Mouse (Mus musculus): ENCODE measurements around the gene Camkv.
A peak's percentile ranks its signal among the peaks of the same experiment; 100 is the strongest.

Camkv gene

DNA sequence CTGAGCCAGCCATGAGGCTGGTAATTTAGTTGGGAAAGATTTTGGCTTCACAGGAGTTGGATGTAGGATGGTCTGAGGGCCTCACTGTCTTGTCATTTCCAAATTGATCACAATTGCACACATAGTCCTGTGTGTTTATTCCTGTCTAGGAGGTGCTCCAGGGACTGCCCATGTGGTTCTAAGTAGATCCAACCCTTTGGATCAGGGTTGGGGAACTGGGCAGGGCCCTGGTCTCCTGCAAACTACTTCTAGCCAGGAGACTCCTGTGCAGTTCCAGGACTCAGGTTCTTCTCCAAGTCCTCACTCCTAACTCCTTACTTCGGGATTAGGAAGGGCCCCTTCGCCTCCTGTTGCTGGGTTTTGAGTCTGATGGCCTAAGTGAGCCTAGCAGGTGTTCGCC, at the start of gene Camkv:
TSS of gene Camkv (plus strand) at position 301 of the 400 bp plus-strand sequence.
- H3K36me3 ChIP-seq (ENCODE audit: control insufficient read depth, insufficient read depth, low read length, poor library complexity, severe bottlenecking): no peaks in the 10 kb centered on the region
- no peaks in the 10 kb centered on the region for H3K27me3 ChIP-seq (ENCODE audit: control insufficient read depth, insufficient read depth, low read length, poor library complexity, severe bottlenecking)
- no peak for DNase-seq (ENCODE audit: low read depth, low spot score)

DNA sequence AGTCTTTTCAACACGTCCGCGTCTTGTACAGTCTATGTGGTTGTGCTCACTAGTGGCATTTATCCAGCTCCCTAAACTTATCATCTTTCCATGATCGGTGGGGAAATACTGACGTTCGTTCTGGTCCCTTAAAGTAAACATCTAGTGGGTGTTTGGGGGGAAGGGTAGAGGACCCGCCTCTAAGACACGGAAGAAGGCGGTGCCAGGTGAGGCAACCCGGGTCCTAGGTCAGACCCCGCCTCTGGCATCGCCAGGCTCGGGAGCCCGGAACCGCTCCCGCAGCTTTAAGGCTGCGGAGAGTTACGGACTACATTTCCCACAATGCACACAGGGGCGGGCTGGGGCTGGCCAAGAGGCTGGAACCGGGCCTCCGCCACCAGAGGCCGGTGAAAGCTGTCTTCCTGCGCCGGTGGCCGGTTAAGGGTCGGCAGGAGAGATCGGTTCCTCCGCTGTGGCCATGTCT, 47.6 kb upstream of the Camkv start, which contains the start of gene Mon1a:
TSS of gene Mon1a (plus strand) at position 348 of the 463 bp plus-strand sequence.
- peak; percentile 89 for DNase-seq (ENCODE audit: low read depth, low spot score)
- Histone ChIP-seq H3K27me3 (ENCODE audit: control insufficient read depth, insufficient read depth, low read length, poor library complexity, severe bottlenecking) (no peaks in the 10 kb centered on the region), H3K36me3 (ENCODE audit: control insufficient read depth, insufficient read depth, low read length, poor library complexity, severe bottlenecking) (no peaks in the 10 kb centered on the region)

DNA sequence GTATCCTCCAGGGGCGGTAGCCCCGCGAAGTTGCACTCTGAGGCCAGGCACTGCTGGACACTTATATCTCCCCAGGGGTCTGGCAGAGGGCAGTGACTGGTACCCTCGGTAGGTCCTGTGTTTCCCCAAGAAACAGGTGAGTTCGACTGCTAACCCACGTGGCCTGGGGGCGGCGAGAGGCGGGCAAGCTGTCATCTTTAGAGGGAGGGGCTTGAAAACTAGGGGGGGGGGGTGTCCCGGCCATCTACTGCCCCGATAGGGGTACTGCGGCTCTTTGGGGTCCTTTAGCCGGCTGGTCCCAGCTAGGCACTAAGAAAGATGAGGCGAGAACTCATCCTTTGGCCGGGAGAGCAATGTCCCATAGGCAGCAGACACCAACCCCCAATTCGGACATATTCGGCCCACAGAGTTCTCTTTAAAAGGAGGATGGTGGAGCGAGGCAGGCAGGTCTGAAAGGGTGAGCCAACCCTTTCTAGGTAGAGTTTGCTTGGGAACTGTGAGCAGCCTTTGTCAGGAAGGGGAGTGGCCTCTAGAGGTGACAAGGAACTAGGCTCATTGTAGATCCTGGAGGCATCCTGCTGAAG, 47.1 kb upstream of the Camkv start:
- DNase-seq (ENCODE audit: low read depth, low spot score): peak; percentile 63
- Histone ChIP-seq H3K27me3 (ENCODE audit: control insufficient read depth, insufficient read depth, low read length, poor library complexity, severe bottlenecking) (no peaks in the 10 kb centered on the region), H3K36me3 (ENCODE audit: control insufficient read depth, insufficient read depth, low read length, poor library complexity, severe bottlenecking) (no peaks in the 10 kb centered on the region)

- Histone ChIP-seq H3K27me3 (ENCODE audit: control insufficient read depth, insufficient read depth, low read length, poor library complexity, severe bottlenecking) (no peaks in the 10 kb centered on the region), H3K36me3 (ENCODE audit: control insufficient read depth, insufficient read depth, low read length, poor library complexity, severe bottlenecking) (no peaks in the 10 kb centered on the region)
- no peak for DNase-seq (ENCODE audit: low read depth, low spot score)
Observed at GRCm38 (mm10) chr9:107890260-107890659, 45.2 kb upstream of the Camkv start.

DNA sequence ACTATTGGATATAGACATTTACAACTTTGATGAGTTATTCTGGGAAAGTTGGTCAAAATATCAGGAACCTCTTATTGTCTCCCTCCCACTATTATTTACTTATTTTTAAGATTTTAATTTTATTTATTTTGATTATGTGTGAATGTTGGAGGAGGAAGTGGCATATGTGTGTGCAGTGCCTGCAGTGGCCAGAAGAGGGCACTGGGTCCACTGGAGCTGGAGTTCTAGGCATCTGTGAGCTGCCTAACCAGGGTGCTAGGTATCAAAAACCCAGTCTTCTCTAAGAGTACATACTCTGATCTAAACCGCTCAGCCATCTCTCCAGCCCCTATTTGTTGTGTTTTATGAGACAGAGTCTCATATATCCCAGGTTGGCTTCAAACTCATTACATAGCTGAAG, 44.5 kb upstream of the Camkv start:
- no peaks in the 10 kb centered on the region for H3K36me3 ChIP-seq (ENCODE audit: control insufficient read depth, insufficient read depth, low read length, poor library complexity, severe bottlenecking)
- peak; percentile 52 for DNase-seq (ENCODE audit: low read depth, low spot score)
- no peaks in the 10 kb centered on the region for H3K27me3 ChIP-seq (ENCODE audit: control insufficient read depth, insufficient read depth, low read length, poor library complexity, severe bottlenecking)

GRCm38 (mm10) chr9:107898563-107898962, 36.9 kb upstream of the Camkv start:
- Histone ChIP-seq H3K27me3 (ENCODE audit: control insufficient read depth, insufficient read depth, low read length, poor library complexity, severe bottlenecking) (no peaks in the 10 kb centered on the region), H3K36me3 (ENCODE audit: control insufficient read depth, insufficient read depth, low read length, poor library complexity, severe bottlenecking) (no peaks in the 10 kb centered on the region)
- DNase-seq (ENCODE audit: low read depth, low spot score): no peak

DNA sequence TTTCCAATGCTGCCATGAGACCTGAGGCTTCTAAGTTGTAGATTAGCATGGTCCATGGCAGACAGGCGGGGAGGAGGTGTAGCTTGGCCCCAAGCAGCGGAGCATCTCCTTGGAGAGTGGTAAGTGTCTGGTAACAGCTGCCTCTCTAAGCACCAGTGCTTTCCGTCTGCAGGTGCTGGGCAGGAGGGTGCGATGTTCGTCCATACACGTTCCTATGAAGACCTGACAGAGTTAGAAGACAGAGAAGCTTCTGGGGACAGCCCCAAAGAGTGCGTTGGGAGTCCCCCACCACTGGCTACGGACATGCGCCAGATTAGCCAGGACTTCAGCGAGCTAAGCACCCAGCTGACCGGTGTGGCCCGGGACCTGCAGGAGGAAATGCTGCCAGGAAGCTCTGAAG, 35.6 kb upstream of the Camkv start:
- DNase-seq (ENCODE audit: low read depth, low spot score): no peak
- Histone ChIP-seq H3K27me3 (ENCODE audit: control insufficient read depth, insufficient read depth, low read length, poor library complexity, severe bottlenecking) (no peaks in the 10 kb centered on the region), H3K36me3 (ENCODE audit: control insufficient read depth, insufficient read depth, low read length, poor library complexity, severe bottlenecking) (no peaks in the 10 kb centered on the region)

DNA sequence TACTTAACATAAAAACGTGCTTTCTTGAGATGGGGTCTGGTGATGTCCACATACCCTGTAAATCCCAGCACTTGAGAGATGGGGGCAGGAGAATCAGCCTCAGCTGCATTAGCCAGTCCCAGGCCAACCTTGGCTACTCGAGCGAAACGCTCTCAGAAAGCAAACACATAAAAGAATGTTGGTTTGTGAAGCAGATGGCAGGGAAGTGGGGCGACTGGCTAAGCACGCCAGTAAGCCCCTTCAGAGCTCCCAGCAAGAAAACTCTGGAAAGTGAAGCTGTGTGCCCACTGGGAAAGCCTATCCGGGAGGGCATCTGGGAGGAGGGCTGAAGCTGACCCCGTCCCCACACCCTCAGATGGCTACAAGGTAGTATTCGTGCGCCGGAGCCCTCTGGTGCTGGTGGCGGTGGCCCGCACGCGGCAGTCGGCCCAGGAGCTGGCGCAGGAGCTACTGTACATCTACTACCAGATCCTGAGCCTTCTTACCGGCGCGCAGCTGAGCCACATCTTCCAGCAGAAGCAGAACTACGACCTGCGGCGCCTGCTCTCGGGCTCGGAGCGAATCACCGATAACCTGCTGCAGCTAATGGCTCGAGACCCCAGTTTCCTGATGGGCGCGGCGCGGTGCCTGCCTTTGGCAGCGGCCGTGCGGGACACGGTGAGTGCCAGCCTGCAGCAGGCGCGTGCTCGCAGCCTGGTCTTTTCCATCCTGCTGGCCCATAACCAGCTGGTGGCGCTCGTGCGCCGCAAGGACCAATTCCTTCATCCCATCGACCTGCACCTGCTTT, 34.4 kb upstream of the Camkv start:
- no peaks in the 10 kb centered on the region for H3K27me3 ChIP-seq (ENCODE audit: control insufficient read depth, insufficient read depth, low read length, poor library complexity, severe bottlenecking)
- H3K36me3 ChIP-seq (ENCODE audit: control insufficient read depth, insufficient read depth, low read length, poor library complexity, severe bottlenecking): no peaks in the 10 kb centered on the region
- DNase-seq (ENCODE audit: low read depth, low spot score): peak; percentile 61

GRCm38 (mm10) chr9:107901627-107901914, 33.9 kb upstream of the Camkv start:
- no peak for DNase-seq (ENCODE audit: low read depth, low spot score)
- no peaks in the 10 kb centered on the region for H3K27me3 ChIP-seq (ENCODE audit: control insufficient read depth, insufficient read depth, low read length, poor library complexity, severe bottlenecking)
- H3K36me3 ChIP-seq (ENCODE audit: control insufficient read depth, insufficient read depth, low read length, poor library complexity, severe bottlenecking): no peaks in the 10 kb centered on the region

GRCm38 (mm10) chr9:107904726-107905125, 30.7 kb upstream of the Camkv start:
- DNase-seq (ENCODE audit: low read depth, low spot score): peak; percentile 92
- Histone ChIP-seq H3K27me3 (ENCODE audit: control insufficient read depth, insufficient read depth, low read length, poor library complexity, severe bottlenecking) (no peaks in the 10 kb centered on the region), H3K36me3 (ENCODE audit: control insufficient read depth, insufficient read depth, low read length, poor library complexity, severe bottlenecking) (no peaks in the 10 kb centered on the region)

GRCm38 (mm10) chr9:107906252-107906966, 29.1 kb upstream of the Camkv start, which contains the start of gene Mst1r:
Gene Mst1r, plus strand, starts transcription at chr9:107906873.
- no peak for DNase-seq (ENCODE audit: low read depth, low spot score)
- no peaks in the 10 kb centered on the region for H3K36me3 ChIP-seq (ENCODE audit: control insufficient read depth, insufficient read depth, low read length, poor library complexity, severe bottlenecking)
- H3K27me3 ChIP-seq (ENCODE audit: control insufficient read depth, insufficient read depth, low read length, poor library complexity, severe bottlenecking): no peaks in the 10 kb centered on the region

- no peak for DNase-seq (ENCODE audit: low read depth, low spot score)
- no peaks in the 10 kb centered on the region for H3K27me3 ChIP-seq (ENCODE audit: control insufficient read depth, insufficient read depth, low read length, poor library complexity, severe bottlenecking)
- H3K36me3 ChIP-seq (ENCODE audit: control insufficient read depth, insufficient read depth, low read length, poor library complexity, severe bottlenecking): no peaks in the 10 kb centered on the region
Observed at GRCm38 (mm10) chr9:107906967-107907800, 28.3 kb upstream of the Camkv start.

GRCm38 (mm10) chr9:107907801-107908120, 27.7 kb upstream of the Camkv start:
- H3K27me3 ChIP-seq (ENCODE audit: control insufficient read depth, insufficient read depth, low read length, poor library complexity, severe bottlenecking): no peaks in the 10 kb centered on the region
- no peak for DNase-seq (ENCODE audit: low read depth, low spot score)
- no peaks in the 10 kb centered on the region for H3K36me3 ChIP-seq (ENCODE audit: control insufficient read depth, insufficient read depth, low read length, poor library complexity, severe bottlenecking)

DNA sequence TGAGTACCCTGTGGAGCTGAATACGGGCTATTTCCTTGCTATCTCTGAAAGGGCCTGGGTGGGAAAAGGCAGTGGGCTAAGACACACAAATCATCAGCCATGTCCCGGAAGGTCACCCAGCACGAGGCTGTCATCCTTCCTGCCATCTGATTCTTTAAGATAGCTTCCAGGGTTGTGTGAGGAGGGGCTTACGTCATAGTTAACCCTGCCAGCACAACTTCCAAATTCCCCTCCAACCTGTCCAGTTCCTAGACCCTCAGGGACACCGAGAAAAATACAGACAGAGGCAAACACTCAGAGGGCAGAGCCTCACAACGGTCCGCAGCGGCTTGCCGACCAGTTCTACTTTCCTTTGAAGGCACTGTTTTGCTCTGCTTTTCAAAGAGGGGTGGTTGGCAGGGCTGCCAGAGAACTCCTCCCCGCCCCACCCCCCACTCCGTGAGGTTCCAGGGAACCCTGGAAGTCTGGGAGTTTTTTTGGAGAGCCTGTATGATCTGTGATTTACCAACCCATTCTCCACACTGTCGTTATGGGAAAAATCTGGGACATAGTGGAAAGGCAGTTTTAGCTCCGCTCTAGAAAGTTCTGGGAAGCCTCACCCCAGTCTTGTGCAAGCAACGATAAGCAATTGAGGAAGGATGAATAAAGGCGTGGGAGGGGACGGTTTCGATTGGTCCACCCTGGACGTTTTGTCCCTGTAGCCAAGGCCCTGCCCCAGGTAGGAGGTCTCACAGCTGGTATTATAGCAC, 26.9 kb upstream of the Camkv start:
- no peak for DNase-seq (ENCODE audit: low read depth, low spot score)

More for the DNA sequence above, 26.9 kb upstream of the Camkv start:
- H3K36me3 ChIP-seq (ENCODE audit: control insufficient read depth, insufficient read depth, low read length, poor library complexity, severe bottlenecking): no peaks in the 10 kb centered on the region
- no peaks in the 10 kb centered on the region for H3K27me3 ChIP-seq (ENCODE audit: control insufficient read depth, insufficient read depth, low read length, poor library complexity, severe bottlenecking)
